Mouse (Mus musculus): ENCODE data around the gene Add3. TPM values are rescaled to one million over a fixed set of nuclear protein-coding genes. Genes with fewer than 3 reads are reported as not detected.

Gene Add3
- total and polyA plus RNA-seq, 3 experiments, result 14.0 to 52.9 TPM; not detected in 1

GRCm38 (mm10) chr19:53202116-53202515, 61.9 kb downstream of the Add3 start:
- Histone ChIP-seq H3K36me3 (ENCODE audit: control insufficient read depth in 1 of 2, insufficient read depth in 2 of 2, low read length in 2 of 2) (peaks cover 7 to 10% of the 10 kb centered on the region in 2 experiments; a peak in 3 of 4 replicates), H3K4me1 (ENCODE audit: control insufficient read depth in 1 of 2, insufficient read depth in 2 of 2, low read length in 2 of 2) (peaks cover 3 to 5% of the 10 kb centered on the region in 2 experiments; a peak in 3 of 4 replicates), H3K9me3 (replicated peaks; ENCODE audit: insufficient read depth, low read length) (no peaks in the 10 kb centered on the region), H3K27me3 (ENCODE audit: control insufficient read depth in 1 of 2, insufficient read depth in 2 of 2, low read length in 2 of 2) (no peaks in the 10 kb centered on the region), H3K27ac (ENCODE audit: control insufficient read depth, low read depth, low read length) (no peak overlapping the region), H3K79me2 (ENCODE audit: control insufficient read depth, insufficient read depth, low read length, poor library complexity) (peaks cover 5% of the 10 kb centered on the region; the same call in 1 of the 2 replicates), H3K4me3 (ENCODE audit: control insufficient read depth in 1 of 2, insufficient read depth in 1 of 2, low read depth in 2 of 2, low read length in 2 of 2) (no peak overlapping the region), H3K9ac (ENCODE audit: control insufficient read depth, low read depth, low read length, poor library complexity, severe bottlenecking) (no peak overlapping the region)
- no peak for TF ChIP-seq ZMIZ1 (IDR thresholded peaks at IDR 0.05; ENCODE audit: low read depth, low read length)
- TF ChIP-seq UBTF (IDR thresholded peaks at IDR 0.05; ENCODE audit: borderline replicate concordance, insufficient read depth, low read depth, low read length), result no peak
- TF ChIP-seq CHD2 (IDR thresholded peaks at IDR 0.05; ENCODE audit: low read length), result no peak
- no peak for TF ChIP-seq TCF12 (IDR thresholded peaks at IDR 0.05; ENCODE audit: low read depth, low read length)
- TF ChIP-seq RAD21 (IDR thresholded peaks at IDR 0.05; ENCODE audit: low read depth, low read length), result no peak
- TF ChIP-seq CTCF (IDR thresholded peaks at IDR 0.05 in 2 of 3, conservative IDR thresholded peaks at IDR 0.05 in 1 of 3; ENCODE audit: control insufficient read depth in 1 of 3, insufficient read depth in 1 of 3, low read depth in 2 of 3, low read length in 3 of 3, poor library complexity in 1 of 3, severe bottlenecking in 1 of 3), result no peak
- no peak for TF ChIP-seq POLR2A (IDR thresholded peaks at IDR 0.05; ENCODE audit: control insufficient read depth in 1 of 2, insufficient read depth in 1 of 2, low read depth in 1 of 2, low read length in 2 of 2, poor library complexity in 1 of 2)
- TF ChIP-seq ZC3H11A (IDR thresholded peaks at IDR 0.05; ENCODE audit: low read depth, low read length), result no peak
- no peak for TF ChIP-seq ETS1 (IDR thresholded peaks at IDR 0.05; ENCODE audit: low read depth, low read length)
- TF ChIP-seq POLR2AphosphoS2 (IDR thresholded peaks at IDR 0.05; ENCODE audit: low read length), result no peak; the same call in 1 of the 2 replicates
- TF ChIP-seq BHLHE40 (IDR thresholded peaks at IDR 0.05; ENCODE audit: borderline replicate concordance, low read depth, low read length), result no peak
- no peak for TF ChIP-seq CHD1 (IDR thresholded peaks at IDR 0.05; ENCODE audit: low read depth, low read length)
- TF ChIP-seq POLR2AphosphoS5 (IDR thresholded peaks at IDR 0.05; ENCODE audit: borderline replicate concordance, low read depth, low read length), result no peak
- no peak for TF ChIP-seq MAFK (IDR thresholded peaks at IDR 0.05; ENCODE audit: borderline replicate concordance, low read depth, low read length)
- no peak for TF ChIP-seq E2F4 (IDR thresholded peaks at IDR 0.05; ENCODE audit: borderline replicate concordance, low read depth, low read length)
- TF ChIP-seq TBP (IDR thresholded peaks at IDR 0.05; ENCODE audit: low read depth, low read length), result no peak
- no peak for TF ChIP-seq ELF1 (IDR thresholded peaks at IDR 0.05; ENCODE audit: low read depth, low read length)
- DNase-seq (ENCODE audit: low read depth, low spot score), result no peak

- no peak overlapping the region for H3K4me3 ChIP-seq (ENCODE audit: control insufficient read depth in 1 of 2, insufficient read depth in 1 of 2, low read depth in 2 of 2, low read length in 2 of 2)
- no peak overlapping the region for H3K9ac ChIP-seq (ENCODE audit: control insufficient read depth, low read depth, low read length, poor library complexity, severe bottlenecking)
- H3K4me1 ChIP-seq (ENCODE audit: control insufficient read depth in 1 of 2, insufficient read depth in 2 of 2, low read length in 2 of 2), result peaks cover 3 to 16% of the 10 kb centered on the region in 2 experiments
- DNase-seq (ENCODE audit: low read depth, low spot score), result no peak
- H3K36me3 ChIP-seq (ENCODE audit: control insufficient read depth in 1 of 2, insufficient read depth in 2 of 2, low read length in 2 of 2), result peaks cover 0 to 11% of the 10 kb centered on the region in 2 experiments; a peak in 2 of 4 replicates
- no peaks in the 10 kb centered on the region for H3K9me3 ChIP-seq (replicated peaks; ENCODE audit: insufficient read depth, low read length)
- TF ChIP-seq UBTF (IDR thresholded peaks at IDR 0.05; ENCODE audit: borderline replicate concordance, insufficient read depth, low read depth, low read length) (no peak), NELFE (IDR thresholded peaks at IDR 0.05; ENCODE audit: low read depth, low read length) (0 out of 2 replicates have a peak, but pooled peaks have one; percentile 13)
- no peaks in the 10 kb centered on the region for H3K79me2 ChIP-seq (ENCODE audit: control insufficient read depth, insufficient read depth, low read length, poor library complexity)
- no peak overlapping the region for H3K27ac ChIP-seq (ENCODE audit: control insufficient read depth, low read depth, low read length)
- H3K27me3 ChIP-seq (ENCODE audit: control insufficient read depth in 1 of 2, insufficient read depth in 2 of 2, low read length in 2 of 2), result no peaks in the 10 kb centered on the region
These were observed 66.7 kb downstream of the Add3 start for GRCm38 (mm10) chr19:53206986-53207385.
